8 mouse cellular contexts compared by ENCODE assay signal in the genomic region with DNA sequence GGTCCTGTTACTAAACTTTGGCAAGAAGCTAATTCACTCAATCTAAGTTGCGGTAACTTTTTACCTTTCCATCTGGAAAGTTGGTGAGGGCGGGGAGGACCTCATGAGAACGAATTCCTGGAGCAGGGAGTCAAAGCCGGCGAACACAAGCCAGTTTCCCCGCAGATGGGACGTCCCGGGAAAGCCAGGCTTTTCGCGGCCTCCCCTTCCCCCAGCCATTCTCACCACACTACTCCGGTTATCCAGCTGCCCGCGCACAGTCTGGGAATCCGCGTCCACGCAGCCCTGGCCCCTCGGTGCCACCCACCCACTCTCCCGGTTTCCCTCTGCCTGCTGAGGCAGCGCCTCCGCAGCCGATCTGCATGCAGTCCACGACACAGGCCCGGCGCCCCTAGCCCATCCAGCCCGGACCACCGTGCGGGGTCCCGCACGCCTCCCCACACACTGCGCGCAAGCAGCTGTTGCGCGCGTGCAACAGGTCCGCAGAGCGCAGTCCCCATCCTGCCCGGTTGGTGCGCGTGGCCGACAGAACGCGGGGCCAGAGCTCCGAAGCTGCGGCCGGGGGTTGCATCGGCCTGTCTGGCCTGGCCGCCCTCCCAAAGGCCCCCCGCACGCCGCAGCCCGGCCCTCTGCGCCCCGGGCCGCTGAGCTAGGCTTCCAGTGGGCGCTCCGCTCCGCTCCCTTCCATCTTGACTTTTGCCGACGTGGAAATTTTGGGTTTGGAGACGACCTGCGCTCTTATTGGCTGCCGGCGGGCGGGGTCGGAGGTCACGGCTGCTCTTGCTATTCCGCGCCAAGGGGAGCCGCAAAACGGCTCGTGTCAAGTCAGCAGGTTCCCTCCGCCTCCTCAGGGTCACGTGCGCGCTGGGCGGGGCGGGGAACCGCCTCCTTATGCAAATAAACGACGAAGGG.
DNase-seq lines count a peak whose midpoint lies in the region; ATAC-seq lines count a peak whose summit lies in the region.

No protein-coding gene starts in this region.

- H3K4me1 ChIP-seq in hindbrain, embryonic 14.5 days (replicated peaks; ENCODE audit: control insufficient read depth, insufficient read depth, low read length), result peaks cover 10% of the 10 kb centered on the region

- H3K9ac ChIP-seq in hindbrain, embryonic 14.5 days, result peak overlapping the region; percentile 60

- peaks cover 20% of the 10 kb centered on the region for H3K27me3 ChIP-seq in hindbrain, embryonic 14.5 days (ENCODE audit: control insufficient read depth, insufficient read depth, low read length)

- no peaks in the 10 kb centered on the region for H3K9me3 ChIP-seq in hindbrain, embryonic 14.5 days (ENCODE audit: control insufficient read depth, low read length)

- H3K36me3 ChIP-seq in hindbrain, embryonic 14.5 days (replicated peaks; ENCODE audit: control insufficient read depth, insufficient read depth), result no peaks in the 10 kb centered on the region

- ATAC-seq in hindbrain, embryonic 14.5 days (ENCODE audit: low FRiP score), result peak; percentile 84

- peak overlapping the region; percentile 98 for H3K4me2 ChIP-seq in hindbrain, embryonic 14.5 days (replicated peaks)

- WGBS in hindbrain, embryonic 14.5 days, result under 1% methylated on average over 80 of the region's 80 CpGs

- H3K27ac ChIP-seq in hindbrain, embryonic 14.5 days, result no peak overlapping the region

- peak; percentile 72 for DNase-seq in NIH3T3 (ENCODE audit: low read depth)
- DNase-seq in cerebellum, postnatal 10 days, result peak; percentile 73 to 81
- peak; percentile 17 to 26 for DNase-seq in frontal cortex, postnatal 25 days (ENCODE audit: low spot score in 2 of 2)
- DNase-seq in hindbrain, embryonic 14.5 days (ENCODE audit: low spot score), result peak; percentile 76
- DNase-seq in left cerebral cortex, adult 11 months (ENCODE audit: low spot score), result peak; percentile 45
- peak; percentile 91 for DNase-seq in lung, postnatal 36 days
- peak; percentile 40 for DNase-seq in right cerebral cortex, adult 18-20 months
- DNase-seq in urinary bladder, adult 2 months (ENCODE audit: low spot score), result peak; percentile 73

- peak overlapping the region; percentile 64 for H3K4me3 ChIP-seq in hindbrain, embryonic 14.5 days (replicated peaks; ENCODE audit: low read length)

Comparison
In these comparisons a context has a peak if more than half of its experiments do, and no peak if none do; other contexts are left out.
1. DNase-seq: peak in every context shown above with its lines; median percentile 91 in lung, postnatal 36 days; 77 in cerebellum, postnatal 10 days; 76 in hindbrain, embryonic 14.5 days; 73 in urinary bladder, adult 2 months; 72 in NIH3T3; 45 in left cerebral cortex, adult 11 months; 40 in right cerebral cortex, adult 18-20 months; 22 in frontal cortex, postnatal 25 days.